Mouse (Mus musculus): Measurements from ENCODE around the gene Cntn6. TPM values are rescaled to one million over a fixed set of nuclear protein-coding genes. Genes with fewer than 3 reads are reported as not detected.

Gene Cntn6
- total RNA-seq, 1 experiment from 2014 or later: not detected

DNA sequence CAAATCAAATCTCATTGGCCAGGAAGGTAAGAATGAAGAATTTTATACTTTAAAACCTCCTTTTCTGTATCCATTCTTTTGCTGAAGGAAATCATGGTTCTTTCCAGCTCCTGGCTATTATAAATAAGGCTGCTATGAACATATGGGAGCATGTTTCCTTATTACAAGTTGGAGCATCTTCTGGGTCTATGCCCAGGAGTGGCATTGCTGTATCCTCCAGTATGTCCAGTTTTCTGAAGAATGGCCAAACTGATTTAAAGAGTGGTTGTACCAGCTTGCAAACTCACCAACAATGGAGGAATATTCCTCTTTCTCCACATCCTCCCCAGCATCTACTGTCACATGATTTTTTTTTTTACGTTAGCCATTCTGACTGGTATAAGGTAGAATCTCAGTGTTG is 241.7 kb downstream of the Cntn6 start:
- ATAC-seq (replicated peaks; ENCODE audit: low read depth, poor library complexity, severe bottlenecking): no peak

DNA sequence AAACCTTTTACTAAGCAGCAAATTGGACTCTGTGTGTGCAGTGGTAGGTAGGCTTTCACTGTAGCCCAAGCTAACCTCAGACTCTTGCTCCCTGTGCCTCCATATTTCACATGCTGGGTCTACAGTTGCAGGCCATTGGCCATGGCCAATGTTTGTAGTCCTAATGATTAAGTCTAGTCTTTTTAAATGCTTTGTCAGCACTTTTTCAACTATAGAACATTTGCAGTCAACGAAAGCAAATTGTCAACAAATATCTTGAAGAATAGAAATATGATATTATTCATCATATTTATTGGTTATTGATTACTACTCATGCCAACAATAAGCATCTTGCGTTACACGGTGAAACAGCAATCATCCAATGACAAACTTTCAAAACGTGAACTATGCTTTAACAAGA is 246.4 kb downstream of the Cntn6 start:
- ATAC-seq (replicated peaks; ENCODE audit: low read depth, poor library complexity, severe bottlenecking): no peak

DNA sequence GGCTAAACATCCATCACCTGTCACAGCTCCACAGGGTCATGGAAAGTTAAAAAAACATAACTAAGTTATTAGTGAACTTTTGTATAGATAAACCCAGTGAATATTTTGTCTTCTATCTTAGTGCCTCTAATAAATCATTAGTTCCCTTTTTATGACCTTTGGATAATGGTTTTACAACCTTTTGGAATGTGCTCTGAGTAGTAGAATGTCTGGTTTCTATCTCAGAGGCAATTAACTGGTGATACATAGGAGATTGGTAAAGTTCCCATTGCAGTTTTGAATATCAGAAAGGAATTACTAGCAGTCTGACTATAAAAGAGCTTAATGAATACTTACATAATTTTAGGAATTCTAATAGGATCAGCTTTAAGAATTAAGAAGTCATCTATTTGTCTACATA is 265.5 kb downstream of the Cntn6 start:
- no peak for ATAC-seq (replicated peaks; ENCODE audit: low read depth, poor library complexity, severe bottlenecking)

DNA sequence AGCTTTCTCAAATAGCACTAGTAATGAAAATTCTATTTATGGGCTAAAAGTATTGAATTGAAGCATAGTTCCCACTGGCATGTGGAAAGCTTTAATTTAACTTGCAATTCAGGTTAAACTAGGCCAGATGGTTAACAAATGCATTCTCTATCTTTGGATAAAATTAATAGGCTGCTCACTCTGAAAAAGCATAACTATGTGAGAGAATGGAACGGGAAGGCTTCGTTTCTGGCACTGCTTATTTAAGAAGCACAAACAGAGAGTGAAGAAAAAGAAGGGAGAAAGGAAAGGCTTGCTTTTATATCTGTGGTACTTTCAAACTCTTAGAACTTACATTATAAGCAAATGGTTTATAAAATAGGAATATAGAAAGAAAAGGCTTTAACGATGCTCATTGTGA is 268.6 kb downstream of the Cntn6 start:
- ATAC-seq (replicated peaks; ENCODE audit: low read depth, poor library complexity, severe bottlenecking): no peak

DNA sequence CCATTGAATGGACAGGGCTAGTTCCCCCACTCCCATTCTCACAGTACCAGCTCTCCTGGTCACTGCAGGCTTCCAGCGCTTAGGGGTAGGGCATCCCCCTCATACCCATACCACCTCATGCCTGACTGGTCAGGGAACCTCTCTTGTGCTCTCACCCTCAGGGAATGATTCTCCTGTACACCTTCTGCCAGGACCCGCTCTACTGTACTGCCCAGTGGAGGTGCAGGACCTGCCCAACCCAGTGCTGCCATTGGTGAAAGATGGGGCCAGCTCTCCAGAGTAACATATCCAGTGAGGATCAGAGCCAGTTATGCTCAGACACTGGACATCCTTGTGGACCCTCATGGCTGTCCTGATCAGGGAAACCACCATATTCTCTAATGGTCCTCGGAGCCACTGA is 291.3 kb downstream of the Cntn6 start:
- ATAC-seq (replicated peaks; ENCODE audit: low read depth, poor library complexity, severe bottlenecking): no peak

DNA sequence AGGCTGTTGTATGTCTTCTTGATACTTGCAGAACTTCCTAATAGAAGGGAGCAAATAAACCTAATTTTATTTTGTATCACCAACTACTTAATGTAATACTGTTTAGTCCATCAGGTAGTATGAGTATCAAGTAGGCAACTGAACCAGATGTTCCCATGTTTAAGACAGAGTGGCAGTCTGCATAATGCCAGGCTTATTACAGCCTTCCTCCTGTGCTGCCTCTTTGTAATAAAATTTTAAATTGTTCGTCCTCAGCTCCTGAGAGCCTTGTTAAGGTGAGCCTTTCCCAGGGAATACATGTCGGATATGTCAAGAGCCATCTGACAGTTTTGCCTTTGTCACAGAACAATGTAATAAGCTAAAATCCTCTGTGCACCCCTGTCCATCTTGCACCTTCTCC is 294.9 kb downstream of the Cntn6 start:
- no peak for ATAC-seq (replicated peaks; ENCODE audit: low read depth, poor library complexity, severe bottlenecking)

DNA sequence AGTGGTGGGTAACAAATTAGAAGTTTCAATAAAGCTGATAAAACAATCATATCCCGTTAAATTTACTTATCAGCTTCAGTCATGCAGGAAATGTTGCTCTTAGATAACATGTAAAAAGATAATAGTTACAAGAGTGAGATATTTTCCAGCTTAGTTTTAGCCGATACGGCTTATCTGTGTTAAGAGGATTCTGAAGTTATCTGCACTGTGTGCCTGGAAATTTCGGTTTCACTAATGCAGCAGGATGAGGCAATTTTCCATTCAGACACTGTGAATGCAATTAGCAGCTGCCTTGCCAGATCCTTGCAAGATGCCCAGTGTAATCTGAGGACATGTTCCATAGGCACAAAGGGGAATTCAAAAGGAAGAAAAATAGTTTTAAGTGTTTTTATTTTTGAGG is 315.9 kb downstream of the Cntn6 start:
- no peak for ATAC-seq (replicated peaks; ENCODE audit: low read depth, poor library complexity, severe bottlenecking)

DNA sequence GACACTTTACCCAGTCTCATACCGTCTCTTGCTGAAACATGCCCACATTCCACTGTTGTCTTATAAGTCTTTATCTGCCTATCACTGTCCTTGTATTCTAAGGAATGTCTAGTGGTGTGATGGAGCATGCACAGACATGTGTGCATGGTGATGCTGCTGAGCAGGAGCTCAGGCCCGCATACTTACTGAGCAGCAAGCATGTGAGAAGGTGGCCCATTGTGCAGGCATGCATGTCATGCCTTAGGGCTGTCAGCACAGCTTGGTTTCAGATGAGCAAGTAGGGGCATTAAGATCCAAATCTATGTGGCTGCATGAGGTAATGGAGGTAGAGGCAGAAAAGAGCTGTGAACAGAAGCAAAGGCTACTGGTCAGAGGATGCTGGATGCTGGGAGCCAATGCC is 323.0 kb downstream of the Cntn6 start:
- ATAC-seq (replicated peaks; ENCODE audit: low read depth, poor library complexity, severe bottlenecking): no peak

DNA sequence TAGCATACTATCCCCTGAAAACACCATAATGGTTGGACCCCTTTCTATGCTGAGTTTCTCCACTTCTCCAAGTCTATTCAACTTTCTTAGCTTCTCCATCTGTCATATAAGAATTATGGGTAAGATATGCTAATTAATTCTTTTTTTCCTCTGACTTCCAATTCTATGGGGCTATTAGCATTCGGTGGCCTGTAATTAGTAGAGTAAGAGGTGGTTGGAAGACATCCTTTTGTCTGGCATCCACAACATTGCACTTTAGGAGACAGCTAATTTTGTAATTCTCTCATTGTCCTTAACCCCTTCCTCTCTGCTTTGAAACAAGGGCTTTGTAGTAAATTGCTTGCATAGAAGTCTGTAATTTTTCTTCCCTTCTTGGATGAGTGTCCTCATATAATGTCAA is 387.1 kb downstream of the Cntn6 start:
- ATAC-seq (replicated peaks; ENCODE audit: low read depth, poor library complexity, severe bottlenecking): no peak

DNA sequence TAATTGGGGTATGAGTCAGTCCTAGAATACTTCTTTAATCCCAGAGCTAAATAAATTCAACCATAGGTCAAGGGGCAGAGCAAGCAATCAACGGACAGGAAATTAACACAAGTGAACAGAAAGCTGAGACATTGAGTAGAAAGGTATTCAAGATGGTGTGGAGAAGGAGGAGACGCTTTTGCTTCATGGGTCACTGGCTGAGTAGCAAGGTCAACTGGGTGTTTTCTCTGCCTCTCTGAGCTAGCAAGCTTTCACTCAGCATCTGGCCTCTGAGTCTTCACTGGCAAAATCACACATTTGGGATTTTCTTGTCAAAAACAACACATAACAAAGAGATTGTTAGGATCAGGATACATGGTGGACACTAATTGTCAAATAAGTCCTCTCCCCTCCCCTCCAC is 391.4 kb downstream of the Cntn6 start:
- ATAC-seq (replicated peaks; ENCODE audit: low read depth, poor library complexity, severe bottlenecking): no peak

DNA sequence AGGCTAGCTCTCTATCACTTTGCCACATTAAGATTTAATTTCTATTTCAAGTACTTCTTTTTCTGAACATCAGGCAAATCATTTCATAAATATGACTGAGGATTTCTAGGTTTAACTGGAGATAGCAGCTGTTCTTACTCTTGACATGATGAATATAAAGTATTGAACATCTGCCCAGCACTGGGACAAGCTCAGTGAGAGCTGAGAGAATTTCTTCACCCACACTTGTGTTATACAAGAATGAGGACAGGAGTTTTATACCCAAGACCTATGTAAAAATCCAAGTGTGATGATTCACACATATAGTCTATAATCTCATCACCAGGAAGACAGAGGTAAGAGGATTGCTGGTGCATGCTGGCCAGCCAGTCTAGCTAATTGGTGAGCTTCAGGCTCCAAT is 393.2 kb downstream of the Cntn6 start:
- ATAC-seq (replicated peaks; ENCODE audit: low read depth, poor library complexity, severe bottlenecking): no peak

DNA sequence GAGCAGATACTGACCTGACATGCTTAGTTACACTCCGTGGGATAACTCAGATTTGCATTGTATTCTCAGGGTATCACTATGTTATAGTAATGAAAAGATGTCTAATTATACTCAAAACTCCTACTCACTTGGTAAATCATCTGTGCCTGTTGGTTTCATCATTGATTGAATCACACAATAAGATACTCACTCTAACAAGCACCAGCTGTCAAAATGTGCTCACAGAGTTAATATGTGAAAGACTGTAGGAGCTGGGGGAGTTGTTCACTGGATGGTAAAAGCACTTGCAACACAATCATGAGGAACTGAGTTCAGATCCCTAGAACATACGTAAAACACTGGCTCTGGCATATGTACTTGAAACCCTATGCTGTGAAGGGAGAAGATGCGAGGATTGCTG is 398.5 kb downstream of the Cntn6 start:
- ATAC-seq (replicated peaks; ENCODE audit: low read depth, poor library complexity, severe bottlenecking): no peak

Data from common myeloid progenitor, adult 5-6 weeks (primary cell).